Mouse (Mus musculus): ENCODE data around the gene Pacsin3.

DNA sequence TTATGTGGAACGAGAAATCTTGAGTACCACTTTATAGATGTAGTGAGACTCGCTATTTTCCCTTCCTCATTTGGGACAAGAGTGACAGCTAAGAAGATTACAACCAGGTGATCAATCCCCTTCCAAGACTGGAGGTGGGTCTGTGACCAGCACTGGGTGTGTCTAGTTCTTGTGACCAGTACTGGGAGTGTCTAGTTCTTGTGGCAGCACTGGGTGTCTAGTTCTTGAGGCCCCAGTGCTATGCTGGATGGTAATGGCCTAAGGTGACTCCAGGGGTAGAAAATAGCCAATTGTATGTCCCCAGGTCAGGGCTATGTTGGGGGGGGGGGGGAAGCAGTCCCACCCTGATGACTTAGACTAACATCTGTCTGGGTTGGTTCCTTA is 23.6 kb downstream of the Pacsin3 start:
- TF ChIP-seq CTCF (IDR thresholded peaks at IDR 0.05; ENCODE audit: low read depth), result no peak
- TF ChIP-seq EP300 (IDR thresholded peaks at IDR 0.05; ENCODE audit: low read depth), result no peak
